Mouse (Mus musculus) limb, embryonic 13.5 days (tissue): ENCODE results near the gene Hs2st1. TPM values are rescaled to one million over a fixed set of nuclear protein-coding genes. Genes with fewer than 3 reads are reported as not detected.

ENCODE experiments used
- ATAC-seq: fragments of 200-750 bp; cut with Nextera tagmentation; 2 replicates; pipeline ENCODE4 v1.8.0; 2017; ENCODE audit warnings: low read depth, moderate number of reproducible peaks, moderate TSS enrichment; ENCODE audit not compliant: low FRiP score
- H3K27ac ChIP-seq: fragments of 300-500 bp; sonication (generic); 2 replicates; pipeline ENCODE4 v1.5.1; 2015; ENCODE audit warnings: inconsistent platforms, mild to moderate bottlenecking, moderate library complexity
- H3K27me3 ChIP-seq: fragments of 300-500 bp; sonication (generic); 2 replicates; pipeline ENCODE4 v1.6.1; 2015; ENCODE audit warnings: mild to moderate bottlenecking, inconsistent platforms
- H3K36me3 ChIP-seq: fragments of 300-500 bp; sonication (generic); 2 replicates; pipeline ENCODE4 v1.6.1; 2015; ENCODE audit warnings: inconsistent platforms, mild to moderate bottlenecking, moderate library complexity
- H3K4me1 ChIP-seq: fragments of 300-500 bp; sonication (generic); 2 replicates; pipeline ENCODE4 v1.6.1; 2015; ENCODE audit warnings: inconsistent platforms
- H3K4me2 ChIP-seq: fragments of 300-500 bp; sonication (generic); replicated peaks from 2 replicates; pipeline ENCODE4 v1.6.1; 2015; ENCODE audit warnings: inconsistent platforms, mild to moderate bottlenecking, moderate library complexity
- H3K4me3 ChIP-seq: fragments of 300-500 bp; sonication (generic); 2 replicates; pipeline ENCODE4 v1.5.1; 2015; ENCODE audit warnings: moderate library complexity, mild to moderate bottlenecking, inconsistent platforms
- H3K9ac ChIP-seq: fragments of 300-500 bp; sonication (generic); 2 replicates; pipeline ENCODE4 v1.6.1; 2015; ENCODE audit warnings: mild to moderate bottlenecking, inconsistent platforms
- H3K9me3 ChIP-seq: fragments of 300-500 bp; sonication (generic); 2 replicates; pipeline ENCODE4 v1.6.1; 2016; ENCODE audit warnings: inconsistent platforms
- WGBS: fragments of 180-500 bp; shearing (Covaris S2); methylation state at CpG from one replicate; pipeline ENCODE4 v1.1.7; 2015; 5-methylcytosine and 5-hydroxymethylcytosine counted together
- polyA plus RNA-seq: library from polyadenylated mRNA; unstranded; fragments of >200 nt; fragmentation: Nextera tagmentation; extraction: Ambion mirVana; gene quantifications from 2 replicates; pipeline ENCODE4 v1.2.1, GENCODE M21; 2015

The Hs2st1 gene
- polyA plus RNA-seq, 1 experiment from 2014 or later, result 16.0 TPM

DNA sequence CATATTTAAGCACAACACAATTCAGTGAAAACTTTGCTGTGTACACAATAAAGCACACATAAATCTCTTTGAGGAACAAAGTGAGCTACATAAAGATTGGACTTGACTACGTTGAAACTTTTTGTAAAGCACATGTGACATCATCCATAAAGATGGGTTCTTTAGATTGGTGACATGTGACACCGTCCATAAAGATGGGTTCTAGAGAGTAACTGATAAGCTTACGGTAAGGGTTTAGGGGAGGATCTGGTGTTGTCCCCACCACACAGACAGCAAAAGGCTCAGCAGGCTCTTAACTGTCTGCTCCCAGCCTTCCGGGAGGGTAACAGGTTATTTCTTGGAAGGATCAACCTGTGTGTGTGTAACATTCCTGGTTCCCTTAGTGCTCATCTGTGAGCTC, 12.3 kb upstream of the Hs2st1 start:
- 92% methylated on average over 4 of the region's 4 CpGs for whole genome bisulfite sequencing
- Histone ChIP-seq H3K27me3 (no peaks in the 10 kb centered on the region), H3K4me1 (peaks cover 27% of the 10 kb centered on the region), H3K4me3 (no peak overlapping the region), H3K27ac (no peak overlapping the region), H3K9ac (no peak overlapping the region), H3K9me3 (no peaks in the 10 kb centered on the region), H3K4me2 (no peak overlapping the region), H3K36me3 (peaks cover 64% of the 10 kb centered on the region)
- ATAC-seq, result no peak

DNA sequence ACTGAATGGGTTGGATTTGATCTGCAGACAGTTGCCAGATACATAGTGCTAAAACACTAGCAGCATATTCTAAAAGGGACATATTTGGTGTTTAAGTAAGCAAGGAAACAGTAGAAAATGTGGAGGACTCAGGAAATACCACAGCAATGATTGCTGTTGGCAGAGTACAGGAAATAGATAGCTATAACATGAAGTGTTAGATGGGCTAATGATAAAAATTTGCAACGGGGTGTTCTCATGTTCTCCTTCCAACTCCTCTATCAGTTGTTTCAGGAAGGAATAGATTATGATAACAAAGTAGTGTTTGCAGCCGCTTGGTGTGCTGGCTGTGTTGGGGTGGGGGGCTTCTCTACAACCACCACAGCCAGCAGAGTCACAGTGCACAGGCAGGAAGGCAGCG, 11.9 kb upstream of the Hs2st1 start:
- Histone ChIP-seq H3K9ac (no peak overlapping the region), H3K27me3 (no peaks in the 10 kb centered on the region), H3K9me3 (no peaks in the 10 kb centered on the region), H3K4me1 (peaks cover 28% of the 10 kb centered on the region), H3K27ac (no peak overlapping the region), H3K4me2 (no peak overlapping the region), H3K4me3 (no peak overlapping the region), H3K36me3 (peaks cover 60% of the 10 kb centered on the region)
- no peak for ATAC-seq
- WGBS, result 84% methylated on average over 3 of the region's 3 CpGs

DNA sequence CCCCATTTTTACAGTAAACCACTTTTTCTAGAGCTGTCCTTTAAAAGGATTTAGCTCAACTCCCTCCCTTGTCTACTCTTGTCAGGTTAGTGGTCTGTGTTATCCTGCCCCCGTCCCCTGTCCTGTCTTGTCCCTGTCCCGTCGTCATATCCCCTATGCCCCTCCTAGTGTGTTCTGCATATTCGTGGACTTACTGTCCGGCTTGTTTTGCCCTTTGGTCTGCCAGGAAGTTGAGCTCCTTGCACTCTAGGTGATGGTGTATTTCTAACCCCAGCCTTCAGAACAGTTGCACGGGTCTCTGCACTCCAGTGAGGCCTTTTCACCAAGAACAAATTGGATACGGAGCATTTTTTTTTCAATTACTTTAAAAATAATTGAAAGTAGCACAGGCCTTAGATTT, 10.3 kb upstream of the Hs2st1 start:
- Histone ChIP-seq H3K4me1 (peaks cover 32% of the 10 kb centered on the region), H3K4me3 (no peak overlapping the region), H3K9ac (no peak overlapping the region), H3K36me3 (peaks cover 55% of the 10 kb centered on the region), H3K4me2 (no peak overlapping the region), H3K27me3 (no peaks in the 10 kb centered on the region), H3K27ac (no peak overlapping the region), H3K9me3 (no peaks in the 10 kb centered on the region)
- no peak for ATAC-seq
- 89% methylated on average over 7 of the region's 7 CpGs for WGBS

DNA sequence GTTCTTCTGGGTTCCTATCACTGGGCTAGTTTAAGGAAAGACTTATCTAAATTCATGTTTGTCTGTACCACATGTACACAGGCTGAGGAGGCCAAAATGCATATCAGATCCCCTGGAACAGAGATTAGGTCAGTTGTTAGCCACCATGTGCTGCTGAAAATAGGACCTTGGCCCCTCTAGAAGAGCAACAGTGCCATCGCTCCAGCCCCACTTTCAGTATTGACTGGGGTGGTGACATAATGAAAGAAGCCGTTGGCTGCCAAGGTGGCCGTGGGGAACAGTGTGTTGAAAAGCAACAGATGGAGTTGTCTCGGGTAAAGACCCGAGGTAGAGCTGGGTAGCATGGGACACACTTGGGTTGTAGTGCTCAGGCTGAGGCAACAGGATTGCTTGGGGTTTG, 9.8 kb upstream of the Hs2st1 start:
- WGBS, result 90% methylated on average over 5 of the region's 5 CpGs
- Histone ChIP-seq H3K4me2 (no peak overlapping the region), H3K4me3 (no peak overlapping the region), H3K9me3 (no peaks in the 10 kb centered on the region), H3K36me3 (peaks cover 56% of the 10 kb centered on the region), H3K9ac (no peak overlapping the region), H3K27ac (no peak overlapping the region), H3K4me1 (peaks cover 29% of the 10 kb centered on the region), H3K27me3 (no peaks in the 10 kb centered on the region)
- ATAC-seq, result no peak

DNA sequence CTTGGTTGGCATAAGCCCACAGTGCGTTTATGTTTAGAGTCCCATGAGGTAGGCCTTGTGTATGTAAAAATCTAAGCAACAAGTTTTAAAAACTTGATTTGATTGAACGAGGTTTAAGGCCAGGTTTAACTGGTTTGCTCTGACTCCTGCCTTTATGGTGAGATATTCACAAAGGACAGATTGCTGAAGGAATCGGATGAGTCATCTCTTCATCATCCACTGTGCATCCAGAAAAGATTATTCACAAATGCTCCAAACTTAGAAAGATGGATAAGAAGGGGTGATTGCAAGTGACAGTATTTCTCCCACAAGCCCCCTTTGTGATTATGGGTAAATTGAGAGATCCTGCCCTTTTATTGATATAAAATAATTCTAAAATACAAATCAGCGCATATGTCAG, 8.9 kb upstream of the Hs2st1 start:
- H3K4me2 ChIP-seq, result no peak overlapping the region
- H3K9ac ChIP-seq, result no peak overlapping the region
- peaks cover 64% of the 10 kb centered on the region for H3K36me3 ChIP-seq
- no peak for ATAC-seq
- 91% methylated on average over 4 of the region's 4 CpGs for WGBS
- H3K27me3 ChIP-seq, result no peaks in the 10 kb centered on the region
- H3K27ac ChIP-seq, result no peak overlapping the region
- no peaks in the 10 kb centered on the region for H3K9me3 ChIP-seq
- no peak overlapping the region for H3K4me3 ChIP-seq
- peaks cover 34% of the 10 kb centered on the region for H3K4me1 ChIP-seq

DNA sequence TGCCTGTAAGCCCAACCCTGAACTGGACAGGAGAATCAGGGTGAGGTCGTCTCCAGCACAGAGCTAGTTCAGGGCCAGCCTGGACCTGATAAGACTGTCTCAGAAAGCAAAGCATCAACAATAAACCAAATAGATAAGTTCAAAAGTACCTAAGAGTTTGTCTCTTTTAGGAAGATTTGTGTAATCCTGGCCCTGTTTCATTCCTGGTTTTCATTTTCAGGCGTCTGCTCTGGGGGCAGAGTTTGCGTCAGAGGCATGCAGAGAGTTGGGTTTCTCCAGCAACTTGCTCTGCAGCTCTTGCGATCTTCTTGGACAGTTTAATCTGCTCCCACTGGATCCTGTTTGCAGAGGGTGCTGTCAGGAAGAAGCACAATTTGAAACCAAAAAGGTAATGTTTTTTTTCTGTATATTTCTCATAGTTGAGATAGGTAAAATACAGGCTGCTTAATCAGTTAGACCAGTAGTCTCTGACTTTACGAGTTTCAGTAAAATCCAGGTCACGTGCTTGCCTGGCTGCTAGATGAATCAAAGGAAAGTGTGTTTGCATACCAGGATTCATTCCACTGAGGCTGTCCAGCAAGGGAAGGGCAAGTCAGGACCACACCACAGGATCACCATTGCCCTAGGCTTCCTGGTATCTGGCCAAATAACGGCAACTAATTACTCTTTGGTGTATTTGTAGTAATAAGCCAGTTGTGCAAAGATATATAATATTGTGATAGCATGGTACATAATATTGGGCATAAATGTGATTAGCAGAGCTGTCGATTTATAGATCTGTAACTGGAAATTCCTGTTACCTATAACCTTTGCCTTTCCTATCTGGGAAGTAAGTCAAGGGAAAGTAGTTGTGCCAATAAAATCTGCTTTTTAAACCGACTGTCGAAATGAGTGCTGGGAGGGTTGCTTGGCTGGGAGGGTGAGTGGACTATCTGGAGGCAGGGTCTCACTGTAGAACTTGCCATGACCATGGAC, 7.7 kb upstream of the Hs2st1 start:
- ATAC-seq, result peak; percentile 36; the same call in 1 of the 2 replicates
- WGBS, result 49% methylated on average over 10 of the region's 10 CpGs
- Histone ChIP-seq H3K4me2 (peak overlapping the region; percentile 12; the same call in 1 of the 2 replicates), H3K36me3 (peaks cover 68% of the 10 kb centered on the region), H3K27me3 (no peaks in the 10 kb centered on the region), H3K4me1 (peaks cover 38% of the 10 kb centered on the region), H3K9ac (no peak overlapping the region), H3K9me3 (no peaks in the 10 kb centered on the region), H3K27ac (no peak overlapping the region; the same call in 1 of the 2 replicates), H3K4me3 (no peak overlapping the region)

DNA sequence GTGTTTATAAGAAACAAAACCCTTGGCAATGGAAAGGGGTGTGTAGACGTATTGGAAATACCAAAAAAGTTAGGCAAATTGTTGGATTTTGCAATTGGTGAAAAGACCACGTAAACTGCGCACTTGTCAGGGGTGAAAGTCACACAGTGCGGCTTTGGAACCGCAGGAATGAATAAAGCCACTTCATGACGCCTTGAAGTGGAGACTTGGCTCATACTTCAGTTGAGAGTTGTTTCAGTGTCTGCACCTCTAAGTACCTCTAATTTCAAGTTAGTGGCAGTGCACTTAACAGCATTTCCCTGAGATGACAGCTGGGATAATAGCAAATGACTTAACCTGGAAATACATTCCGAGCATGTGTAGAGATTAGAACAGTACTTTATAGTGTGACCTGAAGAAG, 4.3 kb upstream of the Hs2st1 start:
- H3K9me3 ChIP-seq, result no peaks in the 10 kb centered on the region
- no peak for ATAC-seq
- H3K9ac ChIP-seq, result no peak overlapping the region
- H3K4me2 ChIP-seq, result no peak overlapping the region
- no peaks in the 10 kb centered on the region for H3K27me3 ChIP-seq
- H3K4me1 ChIP-seq, result peaks cover 51% of the 10 kb centered on the region
- H3K27ac ChIP-seq, result no peak overlapping the region
- WGBS, result 92% methylated on average over 7 of the region's 7 CpGs
- peaks cover 42% of the 10 kb centered on the region for H3K36me3 ChIP-seq
- H3K4me3 ChIP-seq, result no peak overlapping the region

DNA sequence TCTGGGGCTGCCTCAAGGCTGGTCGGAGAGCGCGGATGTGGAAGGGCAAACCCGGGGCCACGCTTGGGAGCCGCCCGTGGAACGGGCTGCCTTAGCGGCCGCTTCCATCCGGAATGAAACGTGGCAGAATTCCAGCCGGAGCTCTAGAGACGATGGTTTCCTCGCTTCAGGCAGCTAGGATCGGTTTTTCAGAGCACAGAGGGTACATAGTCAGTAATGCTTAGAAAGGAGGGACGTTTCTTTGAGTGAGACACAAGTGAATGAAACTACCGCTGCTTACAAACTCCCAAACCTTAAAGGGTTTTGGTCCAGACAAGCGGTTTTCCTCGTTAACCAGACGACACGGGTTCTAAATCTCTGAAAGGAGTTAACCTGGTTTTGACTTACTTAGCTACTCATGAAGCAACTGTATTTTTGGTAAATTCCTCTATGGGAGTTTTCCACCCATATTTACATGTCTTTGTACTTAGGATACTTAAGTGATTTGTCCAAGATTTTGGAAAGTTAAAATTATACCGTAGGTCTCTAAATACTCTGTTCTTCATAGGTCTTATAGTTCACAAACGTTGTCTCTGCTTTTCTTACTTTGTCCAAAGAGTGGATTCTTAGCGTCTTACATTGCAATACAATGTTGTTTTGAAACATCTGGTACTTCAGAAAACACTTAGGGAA, 971 bp upstream of the Hs2st1 start:
- Histone ChIP-seq H3K36me3 (peaks cover 28% of the 10 kb centered on the region), H3K9me3 (no peaks in the 10 kb centered on the region), H3K27me3 (no peaks in the 10 kb centered on the region), H3K4me1 (peaks cover 39% of the 10 kb centered on the region), H3K9ac (peak overlapping the region; percentile 91), H3K27ac (peak overlapping the region; percentile 87), H3K4me2 (peak overlapping the region; percentile 64), H3K4me3 (peak overlapping the region; percentile 73)
- WGBS, result under 1% methylated on average over 25 of the region's 25 CpGs
- no peak for ATAC-seq

DNA sequence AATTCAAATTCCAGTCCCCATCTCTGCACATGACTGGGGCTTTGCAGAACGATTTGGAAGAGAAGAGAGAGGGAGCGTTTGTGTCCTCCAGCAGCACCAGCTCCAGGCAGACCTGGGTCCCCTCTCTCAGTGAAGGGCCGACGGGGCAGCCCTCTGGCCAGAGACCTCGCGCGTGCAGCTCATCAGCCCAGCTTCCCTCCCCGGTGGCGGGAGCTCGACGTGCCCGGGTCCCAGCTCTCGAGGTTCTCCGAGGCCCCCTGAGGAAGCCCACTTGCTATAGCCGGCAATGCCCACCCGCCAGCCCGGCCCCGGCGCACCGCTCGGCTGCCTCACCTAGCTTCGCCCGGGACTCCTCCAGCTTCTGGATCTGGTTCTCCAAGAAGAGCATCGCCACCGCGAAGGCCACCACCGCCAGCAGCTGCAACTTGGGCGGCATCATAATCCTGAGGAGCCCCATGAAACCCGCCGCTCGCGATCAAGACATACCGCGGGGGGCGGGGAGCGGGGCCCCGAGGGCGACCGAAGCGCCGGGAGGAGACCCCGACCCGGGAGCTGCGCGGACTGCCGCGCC, 495 bp downstream of the Hs2st1 start:
- no peaks in the 10 kb centered on the region for H3K27me3 ChIP-seq
- peak overlapping the region; percentile 86 for H3K27ac ChIP-seq
- no peaks in the 10 kb centered on the region for H3K9me3 ChIP-seq
- H3K4me1 ChIP-seq, result peaks cover 36% of the 10 kb centered on the region
- H3K4me3 ChIP-seq, result peak overlapping the region; percentile 89
- peak overlapping the region; percentile 89 for H3K9ac ChIP-seq
- H3K4me2 ChIP-seq, result peak overlapping the region; percentile 95
- peak; percentile 9 for ATAC-seq
- WGBS, result under 1% methylated on average over 42 of the region's 47 CpGs
- peaks cover 16% of the 10 kb centered on the region for H3K36me3 ChIP-seq

DNA sequence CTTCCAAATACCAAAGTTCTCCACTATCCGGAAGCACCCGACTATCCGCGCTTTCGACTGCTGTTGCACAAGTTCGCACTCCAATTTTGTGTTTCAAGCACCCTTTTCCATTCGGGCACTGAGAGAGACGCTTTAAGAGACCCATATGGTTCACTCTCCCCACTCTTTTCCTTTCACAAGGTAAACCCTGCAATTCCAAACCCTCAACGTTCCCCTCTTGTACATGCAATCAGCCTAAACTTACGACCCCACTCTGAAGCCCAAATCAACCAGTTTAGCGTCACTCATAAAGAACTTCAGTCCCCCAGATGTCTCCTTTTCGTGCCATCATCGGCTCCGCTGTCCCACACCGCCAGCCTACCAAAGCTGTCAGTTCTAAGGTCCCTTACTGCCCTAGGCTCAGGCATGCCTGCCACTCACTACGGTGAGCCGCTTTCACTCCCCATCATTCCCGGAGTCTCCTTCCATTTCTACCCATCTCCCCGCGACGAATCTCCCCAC, 1.1 kb downstream of the Hs2st1 start:
- H3K4me1 ChIP-seq, result peaks cover 33% of the 10 kb centered on the region
- H3K36me3 ChIP-seq, result peaks cover 10% of the 10 kb centered on the region
- peak overlapping the region; percentile 89 for H3K4me3 ChIP-seq
- no peaks in the 10 kb centered on the region for H3K9me3 ChIP-seq
- peak overlapping the region; percentile 95 for H3K4me2 ChIP-seq
- peak overlapping the region; percentile 89 for H3K9ac ChIP-seq
- no peak overlapping the region for H3K27ac ChIP-seq
- no peaks in the 10 kb centered on the region for H3K27me3 ChIP-seq
- no peak for ATAC-seq
- under 1% methylated on average over 21 of the region's 21 CpGs for WGBS

DNA sequence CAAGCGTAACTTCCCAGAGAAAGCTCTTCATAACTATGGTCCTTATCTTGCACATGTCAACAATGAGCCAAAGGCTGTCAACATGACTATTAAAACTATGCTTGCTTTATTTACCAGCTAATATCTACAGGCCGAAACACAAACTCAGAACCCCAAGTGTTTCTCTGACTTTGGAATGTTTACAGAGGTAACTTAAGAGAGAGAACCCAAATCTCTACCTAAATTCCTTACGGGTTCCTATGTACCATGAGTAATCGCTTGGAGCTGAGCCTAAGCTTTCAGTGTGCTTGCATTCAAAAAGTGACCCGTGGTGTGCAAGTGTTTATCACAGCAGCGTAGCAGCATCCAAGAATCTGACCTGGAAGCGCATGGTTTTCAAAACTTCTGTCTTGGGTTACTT, 4.8 kb downstream of the Hs2st1 start:
- Histone ChIP-seq H3K4me2 (no peak overlapping the region), H3K27ac (no peak overlapping the region), H3K4me3 (no peak overlapping the region), H3K36me3 (no peaks in the 10 kb centered on the region), H3K27me3 (no peaks in the 10 kb centered on the region), H3K4me1 (peaks cover 23% of the 10 kb centered on the region), H3K9ac (no peak overlapping the region), H3K9me3 (no peaks in the 10 kb centered on the region)
- no peak for ATAC-seq
- 89% methylated on average over 7 of the region's 7 CpGs for WGBS

DNA sequence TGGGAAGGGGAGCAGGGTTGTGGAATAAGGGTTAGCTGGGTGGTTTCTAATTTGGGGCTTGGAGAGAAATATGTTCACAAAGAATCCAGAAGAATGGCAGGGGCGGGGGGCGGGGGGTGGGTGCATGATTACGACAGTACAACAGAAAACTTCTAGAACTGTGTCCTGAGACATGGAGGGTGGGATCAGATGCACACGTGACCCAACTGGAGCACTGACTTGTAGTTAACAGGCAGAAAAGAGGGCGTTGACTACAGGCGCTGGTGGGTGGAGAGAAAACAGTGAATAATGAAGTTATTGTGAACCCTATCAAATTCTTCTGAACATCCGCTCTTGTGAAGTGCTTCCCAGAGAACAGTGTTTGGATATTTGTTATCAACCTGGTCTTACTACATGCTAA, 6.1 kb downstream of the Hs2st1 start:
- no peak for ATAC-seq
- Histone ChIP-seq H3K9me3 (no peaks in the 10 kb centered on the region), H3K4me2 (no peak overlapping the region), H3K36me3 (no peaks in the 10 kb centered on the region), H3K4me3 (no peak overlapping the region), H3K4me1 (peaks cover 29% of the 10 kb centered on the region), H3K27me3 (no peaks in the 10 kb centered on the region), H3K9ac (no peak overlapping the region), H3K27ac (no peak overlapping the region)
- 88% methylated on average over 7 of the region's 7 CpGs for WGBS
